Mouse (Mus musculus) liver, adult 2 months (tissue): ENCODE measurements around the gene Pdzrn3.

Experiments
- CTCF ChIP-seq: fragments of 200-500 bp; IDR thresholded peaks from 2 replicates; pipeline ENCODE4 v1.5.1; 2011; ENCODE audit warnings: low read depth, low read length, control low read depth
- POLR2A ChIP-seq: fragments of 200-500 bp; IDR thresholded peaks from 2 replicates; pipeline ENCODE4 v1.6.1; 2011; ENCODE audit warnings: low read length, control low read depth; ENCODE audit not compliant: insufficient read depth; ENCODE audit errors: extremely low read depth

- no peak for TF ChIP-seq POLR2A
- TF ChIP-seq CTCF, result no peak
Observed at GRCm38 (mm10) chr6:101268266-101268665, 109.4 kb downstream of the Pdzrn3 start.
